Mouse (Mus musculus) frontal cortex, postnatal 25 days (tissue): ENCODE measurements at regions not wholly inside any gene's neighbourhood (a gene's known extent, or its start where the extent isn't known, plus 50 kb on each side); places are given as distances from the start of the nearest gene placed in this dataset.
"Not testable (repeated sequence)": the region's sequence is repeated elsewhere in the genome, so short reads cannot be mapped to it uniquely, and the experiment has no call there.

Experiments
- DNase-seq, 2 experiments: peaks; one replicate each; pipeline ENCODE4 v3.0.0; 2022; ENCODE audit warnings: low spot score in 2 of 2

- DNase-seq, result peak in 1 of 2 experiments; percentile 16
Observed at GRCm38 (mm10) chr5:96898120-96898672, 99.3 kb upstream of the Bmp2k start.

GRCm38 (mm10) chr5:96898695-96899094, 98.8 kb upstream of the Bmp2k start:
- no peak for DNase-seq

- DNase-seq, result no peak
Observed at GRCm38 (mm10) chr5:96905572-96906271, 91.8 kb upstream of the Bmp2k start.

GRCm38 (mm10) chr5:96908371-96908770, 89.1 kb upstream of the Bmp2k start:
- not testable (repeated sequence) for DNase-seq

GRCm38 (mm10) chr5:96909218-96909617, 88.3 kb upstream of the Bmp2k start:
- no peak for DNase-seq

GRCm38 (mm10) chr5:96911550-96912253, 85.8 kb upstream of the Bmp2k start:
- DNase-seq, result no peak

GRCm38 (mm10) chr5:96912254-96912635, 85.2 kb upstream of the Bmp2k start:
- no peak for DNase-seq

- DNase-seq, result no peak
Observed at GRCm38 (mm10) chr5:96912781-96913180, 84.7 kb upstream of the Bmp2k start.

GRCm38 (mm10) chr5:96913711-96914110, 83.8 kb upstream of the Bmp2k start:
- no peak for DNase-seq

- no peak for DNase-seq
Observed at GRCm38 (mm10) chr5:96914696-96915404, 82.6 kb upstream of the Bmp2k start.

- DNase-seq, result no peak
Observed at GRCm38 (mm10) chr5:96916897-96917296, 80.6 kb upstream of the Bmp2k start.

GRCm38 (mm10) chr5:96917596-96918258, 79.8 kb upstream of the Bmp2k start:
- DNase-seq, result no peak

GRCm38 (mm10) chr5:96919149-96919548, 78.3 kb upstream of the Bmp2k start:
- no peak for DNase-seq

GRCm38 (mm10) chr5:96921037-96921436, 76.5 kb upstream of the Bmp2k start:
- no peak for DNase-seq

- DNase-seq, result no peak
Observed at GRCm38 (mm10) chr5:96921511-96921910, 76.0 kb upstream of the Bmp2k start.

- DNase-seq, result no peak
Observed at GRCm38 (mm10) chr5:96921973-96922715, 75.3 kb upstream of the Bmp2k start.

- DNase-seq, result no peak
Observed at GRCm38 (mm10) chr5:96922716-96923076, 74.8 kb upstream of the Bmp2k start.

GRCm38 (mm10) chr5:96923526-96923925, 74.0 kb upstream of the Bmp2k start:
- no peak for DNase-seq

GRCm38 (mm10) chr5:96924736-96925429, 72.6 kb upstream of the Bmp2k start:
- no peak for DNase-seq

- no peak for DNase-seq
Observed at GRCm38 (mm10) chr5:96925943-96926342, 71.5 kb upstream of the Bmp2k start.

GRCm38 (mm10) chr5:96931091-96931490, 66.4 kb upstream of the Bmp2k start:
- no peak for DNase-seq
